Mouse (Mus musculus): Measurements from ENCODE around the gene Tm9sf3. TPM values are rescaled to one million over a fixed set of nuclear protein-coding genes. Genes with fewer than 3 reads are reported as not detected.

The Tm9sf3 gene
- polyA plus RNA-seq, 1 experiment from 2014 or later = 112 TPM

GRCm38 (mm10) chr19:41254584-41254983 lies 9.2 kb downstream of the Tm9sf3 start:
- H3K36me3 ChIP-seq = peaks cover 43% of the 10 kb centered on the region

GRCm38 (mm10) chr19:41248968-41249367 lies 14.8 kb downstream of the Tm9sf3 start:
- Histone ChIP-seq H3K27ac (no peak overlapping the region), H3K36me3 (peaks cover 73% of the 10 kb centered on the region), H3K4me1 (no peaks in the 10 kb centered on the region), H3K27me3 (ENCODE audit: low read depth, poor library complexity, severe bottlenecking) (no peaks in the 10 kb centered on the region), H3K9me3 (replicated peaks) (no peaks in the 10 kb centered on the region), H3K4me3 (no peak overlapping the region)
- no peak for DNase-seq (ENCODE audit: low spot score)
- WGBS = 73% methylated on average over 4 of the region's 4 CpGs

More at GRCm38 (mm10) chr19:41254584-41254983, 9.2 kb downstream of the Tm9sf3 start:
- Histone ChIP-seq H3K4me1 (no peaks in the 10 kb centered on the region), H3K4me3 (no peak overlapping the region), H3K27me3 (ENCODE audit: low read depth, poor library complexity, severe bottlenecking) (no peaks in the 10 kb centered on the region), H3K9me3 (replicated peaks) (no peaks in the 10 kb centered on the region), H3K27ac (no peak overlapping the region)
- WGBS = 90% methylated on average over 5 of the region's 5 CpGs
- DNase-seq (ENCODE audit: low spot score) = no peak

- WGBS = 93% methylated on average over 3 of the region's 3 CpGs
- H3K27me3 ChIP-seq (ENCODE audit: low read depth, poor library complexity, severe bottlenecking) = no peaks in the 10 kb centered on the region
- no peak overlapping the region for H3K4me3 ChIP-seq
- no peak for DNase-seq (ENCODE audit: low spot score)
- H3K36me3 ChIP-seq = peaks cover 70% of the 10 kb centered on the region
- H3K9me3 ChIP-seq (replicated peaks) = no peaks in the 10 kb centered on the region
- H3K27ac ChIP-seq = no peak overlapping the region
- no peaks in the 10 kb centered on the region for H3K4me1 ChIP-seq
Observed at GRCm38 (mm10) chr19:41248271-41248670, 15.5 kb downstream of the Tm9sf3 start.

- Histone ChIP-seq H3K27me3 (ENCODE audit: low read depth, poor library complexity, severe bottlenecking) (no peaks in the 10 kb centered on the region), H3K27ac (no peak overlapping the region), H3K4me1 (no peaks in the 10 kb centered on the region), H3K9me3 (replicated peaks) (no peaks in the 10 kb centered on the region), H3K4me3 (no peak overlapping the region), H3K36me3 (peaks cover 80% of the 10 kb centered on the region)
- DNase-seq (ENCODE audit: low spot score) = no peak
- WGBS = 89% methylated on average over 4 of the region's 4 CpGs
Observed at GRCm38 (mm10) chr19:41246271-41246670, 17.5 kb downstream of the Tm9sf3 start.

GRCm38 (mm10) chr19:41244581-41244980 lies 19.2 kb downstream of the Tm9sf3 start:
- 75% methylated on average over 6 of the region's 6 CpGs for WGBS

GRCm38 (mm10) chr19:41241997-41242396 lies 21.8 kb downstream of the Tm9sf3 start:
- no peak for DNase-seq (ENCODE audit: low spot score)
- Histone ChIP-seq H3K27me3 (ENCODE audit: low read depth, poor library complexity, severe bottlenecking) (no peaks in the 10 kb centered on the region), H3K36me3 (peaks cover 90% of the 10 kb centered on the region), H3K4me3 (no peak overlapping the region), H3K27ac (no peak overlapping the region), H3K9me3 (replicated peaks) (no peaks in the 10 kb centered on the region), H3K4me1 (no peaks in the 10 kb centered on the region)
- 95% methylated on average over 5 of the region's 5 CpGs for WGBS

More at GRCm38 (mm10) chr19:41244581-41244980, 19.2 kb downstream of the Tm9sf3 start:
- no peak overlapping the region for H3K4me3 ChIP-seq
- H3K9me3 ChIP-seq (replicated peaks) = no peaks in the 10 kb centered on the region
- no peak overlapping the region for H3K27ac ChIP-seq
- H3K27me3 ChIP-seq (ENCODE audit: low read depth, poor library complexity, severe bottlenecking) = no peaks in the 10 kb centered on the region
- H3K36me3 ChIP-seq = peaks cover 89% of the 10 kb centered on the region
- no peaks in the 10 kb centered on the region for H3K4me1 ChIP-seq
- DNase-seq (ENCODE audit: low spot score) = peak; percentile 52

GRCm38 (mm10) chr19:41233698-41234097 lies 30.1 kb downstream of the Tm9sf3 start:
- Histone ChIP-seq H3K27ac (no peak overlapping the region), H3K4me3 (no peak overlapping the region), H3K4me1 (no peaks in the 10 kb centered on the region), H3K9me3 (replicated peaks) (no peaks in the 10 kb centered on the region), H3K27me3 (ENCODE audit: low read depth, poor library complexity, severe bottlenecking) (no peaks in the 10 kb centered on the region), H3K36me3 (peaks cover 86% of the 10 kb centered on the region)
- 90% methylated on average over 4 of the region's 4 CpGs for WGBS
- no peak for DNase-seq (ENCODE audit: low spot score)

- Histone ChIP-seq H3K36me3 (peaks cover 19% of the 10 kb centered on the region), H3K27me3 (ENCODE audit: low read depth, poor library complexity, severe bottlenecking) (peaks cover 63% of the 10 kb centered on the region), H3K4me3 (no peak overlapping the region), H3K27ac (no peak overlapping the region), H3K9me3 (replicated peaks) (no peaks in the 10 kb centered on the region), H3K4me1 (peaks cover 18% of the 10 kb centered on the region)
- 16% methylated on average over 7 of the region's 7 CpGs for WGBS
- no peak for DNase-seq (ENCODE audit: low spot score)
Observed at GRCm38 (mm10) chr19:41208326-41208725, 55.5 kb downstream of the Tm9sf3 start.

- Histone ChIP-seq H3K4me1 (peaks cover 18% of the 10 kb centered on the region), H3K4me3 (peak within 1 kb of the TSS; percentile 55), H3K36me3 (peaks cover 10% of the 10 kb centered on the region; the same call in 1 of the 2 replicates), H3K27ac (no peak within 1 kb of the TSS), H3K9me3 (replicated peaks) (no peaks in the 10 kb centered on the region), H3K27me3 (ENCODE audit: low read depth, poor library complexity, severe bottlenecking) (peaks cover 63% of the 10 kb centered on the region)
- peak; percentile 79 for DNase-seq (ENCODE audit: low spot score)
- WGBS = 1% methylated on average over 32 of the region's 32 CpGs
Observed at GRCm38 (mm10) chr19:41206811-41207344, 56.9 kb downstream of the Tm9sf3 start, which contains the start of gene Tll2. TSS of gene Tll2 (minus strand) at chr19:41206835.

- DNase-seq (ENCODE audit: low spot score) = peak; percentile 56
- Histone ChIP-seq H3K9me3 (replicated peaks) (no peaks in the 10 kb centered on the region), H3K27ac (no peak overlapping the region), H3K27me3 (ENCODE audit: low read depth, poor library complexity, severe bottlenecking) (peaks cover 63% of the 10 kb centered on the region), H3K4me1 (peaks cover 18% of the 10 kb centered on the region), H3K4me3 (peak overlapping the region; percentile 55), H3K36me3 (peaks cover 7% of the 10 kb centered on the region; the same call in 1 of the 2 replicates)
- under 1% methylated on average over 46 of the region's 46 CpGs for WGBS
Observed at GRCm38 (mm10) chr19:41206041-41206810, 57.6 kb downstream of the Tm9sf3 start.

- no peak overlapping the region for H3K4me3 ChIP-seq
- H3K36me3 ChIP-seq = no peaks in the 10 kb centered on the region
- no peak overlapping the region for H3K27ac ChIP-seq
- WGBS = 66% methylated on average over 11 of the region's 11 CpGs
- H3K4me1 ChIP-seq = peaks cover 18% of the 10 kb centered on the region
- no peaks in the 10 kb centered on the region for H3K9me3 ChIP-seq (replicated peaks)
- peaks cover 59% of the 10 kb centered on the region for H3K27me3 ChIP-seq (ENCODE audit: low read depth, poor library complexity, severe bottlenecking)
- DNase-seq (ENCODE audit: low spot score) = no peak
Observed at GRCm38 (mm10) chr19:41204159-41205081, 59.4 kb downstream of the Tm9sf3 start.

GRCm38 (mm10) chr19:41197606-41198005 lies 66.2 kb downstream of the Tm9sf3 start:
- Histone ChIP-seq H3K36me3 (no peaks in the 10 kb centered on the region), H3K4me1 (no peaks in the 10 kb centered on the region), H3K27ac (no peak overlapping the region), H3K4me3 (no peak overlapping the region), H3K27me3 (ENCODE audit: low read depth, poor library complexity, severe bottlenecking) (no peaks in the 10 kb centered on the region), H3K9me3 (replicated peaks) (no peaks in the 10 kb centered on the region)
- DNase-seq (ENCODE audit: low spot score) = no peak
- 88% methylated on average over 12 of the region's 12 CpGs for WGBS
